Mouse (Mus musculus) MEL (cell line): ENCODE measurements at regions not wholly inside any gene's neighbourhood (a gene's known extent, or its start where the extent isn't known, plus 50 kb on each side); places are given as distances from the start of the nearest gene placed in this dataset.

Source experiments
- DNase-seq: peaks from one replicate; pipeline ENCODE4 v3.0.0; 2011; ENCODE audit warnings: low read depth, low spot score
- H3K27ac ChIP-seq: 2 replicates; pipeline ENCODE4 v1.5.1; 2012; ENCODE audit warnings: low read depth, mild to moderate bottlenecking, control low read depth, low read length, moderate library complexity; ENCODE audit not compliant: control insufficient read depth
- H3K27me3 ChIP-seq, 2 experiments: fragments of 150-350 bp in 1 of 2; sonication (generic) in 1 of 2; 2 replicates each; pipeline ENCODE4 v1.6.1; 2012; ENCODE audit warnings: low read length in 2 of 2, mild to moderate bottlenecking in 2 of 2, improper control_type of control experiment in 1 of 2, moderate library complexity in 1 of 2; ENCODE audit not compliant: insufficient read depth in 2 of 2, control insufficient read depth in 1 of 2
- H3K36me3 ChIP-seq, 2 experiments: 2 replicates each; pipeline ENCODE4 v1.6.1; 2012 to 2014; ENCODE audit warnings: low read length in 2 of 2, improper control_type of control experiment in 1 of 2, inconsistent platforms in 1 of 2, mild to moderate bottlenecking in 1 of 2; ENCODE audit not compliant: insufficient read depth in 2 of 2, control insufficient read depth in 1 of 2
- H3K4me1 ChIP-seq, 2 experiments: fragments of 150-350 bp in 1 of 2; sonication (generic) in 1 of 2; 2 replicates each; pipeline ENCODE4 v1.6.1; 2012; ENCODE audit warnings: low read length in 2 of 2, improper control_type of control experiment in 1 of 2, mild to moderate bottlenecking in 1 of 2; ENCODE audit not compliant: insufficient read depth in 2 of 2, control insufficient read depth in 1 of 2
- H3K4me3 ChIP-seq, 2 experiments: fragments of 150-350 bp in 1 of 2; sonication (generic) in 1 of 2; 2 replicates each; pipeline ENCODE4 v1.5.1; 2012; ENCODE audit warnings: low read depth in 2 of 2, low read length in 2 of 2, mild to moderate bottlenecking in 2 of 2, moderate library complexity in 2 of 2, control low read depth in 1 of 2, improper control_type of control experiment in 1 of 2; ENCODE audit not compliant: control insufficient read depth in 1 of 2, insufficient read depth in 1 of 2
- H3K79me2 ChIP-seq: 2 replicates; pipeline ENCODE4 v1.6.1; 2012; ENCODE audit warnings: mild to moderate bottlenecking, low read length, moderate library complexity; ENCODE audit not compliant: control insufficient read depth, poor library complexity, insufficient read depth
- H3K9ac ChIP-seq: 2 replicates; pipeline ENCODE4 v1.6.1; 2012; ENCODE audit warnings: low read depth, mild to moderate bottlenecking, control low read depth, low read length, moderate library complexity; ENCODE audit not compliant: control insufficient read depth, poor library complexity, severe bottlenecking
- H3K9me3 ChIP-seq: fragments of 150-350 bp; sonication (generic); replicated peaks from 2 replicates; pipeline ENCODE4 v1.6.1; 2012; ENCODE audit warnings: mild to moderate bottlenecking, low read length, improper control_type of control experiment, moderate library complexity; ENCODE audit not compliant: insufficient read depth
- BHLHE40 ChIP-seq: IDR thresholded peaks from 2 replicates; pipeline ENCODE4 v1.6.1; 2012; ENCODE audit warnings: low read depth, mild to moderate bottlenecking, inconsistent platforms, low read length, improper control_type of control experiment, borderline replicate concordance
- CHD1 ChIP-seq: IDR thresholded peaks from 2 replicates; pipeline ENCODE4 v1.6.1; 2012; ENCODE audit warnings: low read depth, mild to moderate bottlenecking, inconsistent platforms, low read length, improper control_type of control experiment
- CTCF ChIP-seq, 3 experiments: IDR thresholded peaks in 2 of 3; conservative IDR thresholded peaks in 1 of 3; 2 replicates each; pipeline ENCODE4 v1.5.1; 2011 to 2012; ENCODE audit warnings: low read length in 3 of 3, low read depth in 2 of 3, mild to moderate bottlenecking in 2 of 3, improper control_type of control experiment in 1 of 3, inconsistent platforms in 1 of 3, mixed read lengths in 1 of 3, moderate library complexity in 1 of 3; ENCODE audit not compliant: control insufficient read depth in 1 of 3, insufficient read depth in 1 of 3, poor library complexity in 1 of 3, severe bottlenecking in 1 of 3
- E2F4 ChIP-seq: IDR thresholded peaks from 2 replicates; pipeline ENCODE4 v1.6.1; 2011; ENCODE audit warnings: low read depth, low read length, improper control_type of control experiment, borderline replicate concordance
- ELF1 ChIP-seq: IDR thresholded peaks from 2 replicates; pipeline ENCODE4 v1.6.1; 2014; ENCODE audit warnings: low read depth, mild to moderate bottlenecking, inconsistent platforms, low read length, improper control_type of control experiment, moderate library complexity
- EP300 ChIP-seq, 2 experiments: IDR thresholded peaks; 2 replicates each; pipeline ENCODE4 v1.6.1; 2011; ENCODE audit warnings: improper control_type of control experiment in 2 of 2, low read length in 2 of 2, low read depth in 1 of 2, mild to moderate bottlenecking in 1 of 2
- ETS1 ChIP-seq: IDR thresholded peaks from 2 replicates; pipeline ENCODE4 v1.6.1; 2012; ENCODE audit warnings: low read depth, mild to moderate bottlenecking, inconsistent platforms, low read length, improper control_type of control experiment, moderate library complexity
- GABPA ChIP-seq: IDR thresholded peaks from 2 replicates; pipeline ENCODE4 v1.6.1; 2012; ENCODE audit warnings: low read depth, mild to moderate bottlenecking, inconsistent platforms, low read length, improper control_type of control experiment, moderate library complexity
- GATA1 ChIP-seq: IDR thresholded peaks from 2 replicates; pipeline ENCODE4 v1.6.1; 2011; ENCODE audit warnings: low read depth, low read length, improper control_type of control experiment
- HCFC1 ChIP-seq: IDR thresholded peaks from 2 replicates; pipeline ENCODE4 v1.6.1; 2012; ENCODE audit warnings: low read depth, mild to moderate bottlenecking, inconsistent platforms, low read length, improper control_type of control experiment, moderate library complexity
- MAFK ChIP-seq: IDR thresholded peaks from 2 replicates; pipeline ENCODE4 v1.6.1; 2011; ENCODE audit warnings: low read depth, mild to moderate bottlenecking, low read length, improper control_type of control experiment, borderline replicate concordance
- MAX ChIP-seq: IDR thresholded peaks from 2 replicates; pipeline ENCODE4 v1.6.1; 2011; ENCODE audit warnings: low read length, improper control_type of control experiment
- MAZ ChIP-seq: IDR thresholded peaks from 2 replicates; pipeline ENCODE4 v1.6.1; 2012; ENCODE audit warnings: low read depth, mild to moderate bottlenecking, inconsistent platforms, low read length, improper control_type of control experiment
- MEF2A ChIP-seq: IDR thresholded peaks from 2 replicates; pipeline ENCODE4 v1.6.1; 2014; ENCODE audit warnings: low read depth, mild to moderate bottlenecking, inconsistent platforms, low read length, improper control_type of control experiment; ENCODE audit not compliant: poor library complexity, insufficient replicate concordance, severe bottlenecking; ENCODE audit errors: extremely low read depth
- MYB ChIP-seq: IDR thresholded peaks from 2 replicates; pipeline ENCODE4 v1.6.1; 2011; ENCODE audit warnings: mild to moderate bottlenecking, low read depth, low read length, improper control_type of control experiment
- NELFE ChIP-seq: IDR thresholded peaks from 2 replicates; pipeline ENCODE4 v1.6.1; 2011; ENCODE audit warnings: low read depth, low read length, improper control_type of control experiment
- NRF1 ChIP-seq: IDR thresholded peaks from 2 replicates; pipeline ENCODE4 v1.6.1; 2014; ENCODE audit warnings: low read depth, mild to moderate bottlenecking, inconsistent platforms, low read length, improper control_type of control experiment, moderate library complexity; ENCODE audit not compliant: poor library complexity, insufficient read depth, severe bottlenecking
- POLR2A ChIP-seq, 2 experiments: IDR thresholded peaks; 2 replicates each; pipeline ENCODE4 v1.6.1; 2011 to 2012; ENCODE audit warnings: low read length in 2 of 2, mild to moderate bottlenecking in 2 of 2, control low read depth in 1 of 2, improper control_type of control experiment in 1 of 2, low read depth in 1 of 2, moderate library complexity in 1 of 2; ENCODE audit not compliant: control insufficient read depth in 1 of 2, insufficient read depth in 1 of 2, poor library complexity in 1 of 2
- POLR2AphosphoS5 ChIP-seq: IDR thresholded peaks from 2 replicates; pipeline ENCODE4 v1.6.1; 2012; ENCODE audit warnings: low read depth, borderline replicate concordance, mild to moderate bottlenecking, inconsistent platforms, low read length, moderate library complexity, mixed read lengths
- RAD21 ChIP-seq: IDR thresholded peaks from 2 replicates; pipeline ENCODE4 v1.6.1; 2011; ENCODE audit warnings: mild to moderate bottlenecking, low read depth, low read length, improper control_type of control experiment
- RCOR1 ChIP-seq: IDR thresholded peaks from 2 replicates; pipeline ENCODE4 v1.6.1; 2012; ENCODE audit warnings: low read depth, mild to moderate bottlenecking, inconsistent platforms, low read length, improper control_type of control experiment
- TAL1 ChIP-seq: IDR thresholded peaks from 2 replicates; pipeline ENCODE4 v1.6.1; 2012; ENCODE audit warnings: mild to moderate bottlenecking, inconsistent platforms, low read length, moderate library complexity, mixed read lengths
- TBP ChIP-seq: IDR thresholded peaks from 2 replicates; pipeline ENCODE4 v1.8.0; 2011; ENCODE audit warnings: low read depth, low read length, improper control_type of control experiment
- TCF12 ChIP-seq: IDR thresholded peaks from 2 replicates; pipeline ENCODE4 v1.6.1; 2014; ENCODE audit warnings: low read depth, mild to moderate bottlenecking, inconsistent platforms, low read length, improper control_type of control experiment, moderate library complexity
- UBTF ChIP-seq: IDR thresholded peaks from 2 replicates; pipeline ENCODE4 v1.6.1; 2012; ENCODE audit warnings: low read depth, mild to moderate bottlenecking, inconsistent platforms, low read length, improper control_type of control experiment, moderate library complexity, borderline replicate concordance; ENCODE audit not compliant: insufficient read depth
- USF1 ChIP-seq: IDR thresholded peaks from 2 replicates; pipeline ENCODE4 v1.6.1; 2014; ENCODE audit warnings: low read depth, mild to moderate bottlenecking, inconsistent platforms, low read length, improper control_type of control experiment, moderate library complexity
- USF2 ChIP-seq, 2 experiments: IDR thresholded peaks; 2 replicates each; pipeline ENCODE4 v1.6.1; 2011 to 2012; ENCODE audit warnings: improper control_type of control experiment in 2 of 2, low read length in 2 of 2, borderline replicate concordance in 1 of 2, inconsistent platforms in 1 of 2, low read depth in 1 of 2, mild to moderate bottlenecking in 1 of 2; ENCODE audit not compliant: insufficient read depth in 1 of 2
- ZC3H11A ChIP-seq: IDR thresholded peaks from 2 replicates; pipeline ENCODE4 v1.6.1; 2012; ENCODE audit warnings: low read depth, mild to moderate bottlenecking, inconsistent platforms, low read length, improper control_type of control experiment
- ZKSCAN1 ChIP-seq: IDR thresholded peaks from 2 replicates; pipeline ENCODE4 v1.6.1; 2012; ENCODE audit warnings: low read depth, mild to moderate bottlenecking, inconsistent platforms, low read length, improper control_type of control experiment, moderate library complexity
- ZMIZ1 ChIP-seq: IDR thresholded peaks from 2 replicates; pipeline ENCODE4 v1.6.1; 2012; ENCODE audit warnings: low read depth, mild to moderate bottlenecking, inconsistent platforms, low read length, improper control_type of control experiment, moderate library complexity

- Histone ChIP-seq H3K4me1 (peaks cover 10 to 20% of the 10 kb centered on the region in 2 experiments), H3K9me3 (no peaks in the 10 kb centered on the region), H3K9ac (no peak overlapping the region), H3K27ac (peak overlapping the region; percentile 2; the same call in 1 of the 2 replicates), H3K27me3 (no peaks in the 10 kb centered on the region), H3K79me2 (no peaks in the 10 kb centered on the region), H3K36me3 (peaks cover 0 to 35% of the 10 kb centered on the region in 2 experiments; a peak in 2 of 4 replicates), H3K4me3 (no peak overlapping the region)
- TF ChIP-seq EP300 (IDR thresholded peaks at IDR 0.05; ENCODE audit: low read depth in 1 of 2, low read length in 2 of 2) (peak in 1 of 2 experiments; percentile 26; a peak in 2 of 4 replicates), RCOR1 (peak; percentile 35; the same call in 1 of the 2 replicates), ZKSCAN1 (no peak), USF2 (IDR thresholded peaks at IDR 0.05; ENCODE audit: borderline replicate concordance in 1 of 2, insufficient read depth in 1 of 2, low read depth in 1 of 2, low read length in 2 of 2) (no peak)
- DNase-seq, result no peak
Measured at GRCm38 (mm10) chr16:74514481-74514880, 102.9 kb upstream of the Robo2 start.

GRCm38 (mm10) chr16:74510383-74510782 is 98.8 kb upstream of the Robo2 start:
- H3K9me3 ChIP-seq, result no peaks in the 10 kb centered on the region
- peak overlapping the region in 1 of 2 experiments; percentile 26; a peak in 1 of 4 replicates for H3K4me3 ChIP-seq
- no peaks in the 10 kb centered on the region for H3K27me3 ChIP-seq
- H3K9ac ChIP-seq, result peak overlapping the region; percentile 39
- DNase-seq, result peak; percentile 47
- no peaks in the 10 kb centered on the region for H3K79me2 ChIP-seq
- peaks cover 0 to 33% of the 10 kb centered on the region in 2 experiments; a peak in 2 of 4 replicates for H3K36me3 ChIP-seq
- H3K27ac ChIP-seq, result peak overlapping the region; percentile 90
- H3K4me1 ChIP-seq, result peaks cover 13 to 20% of the 10 kb centered on the region in 2 experiments
- no peak; the same call in 1 of the 2 replicates for TF ChIP-seq TAL1
- TF ChIP-seq ZC3H11A, result no peak
- TF ChIP-seq TCF12, result peak; percentile 83
- no peak for TF ChIP-seq ELF1
- TF ChIP-seq POLR2AphosphoS5, result no peak
- TF ChIP-seq NRF1, result no peak
- TF ChIP-seq BHLHE40, result no peak; the same call in 1 of the 2 replicates
- no peak for TF ChIP-seq RAD21
- no peak for TF ChIP-seq E2F4
- no peak for TF ChIP-seq HCFC1
- no peak for TF ChIP-seq ZKSCAN1
- peak; percentile 77 for TF ChIP-seq MYB
- no peak for TF ChIP-seq NELFE
- TF ChIP-seq MEF2A, result no peak
- TF ChIP-seq ZMIZ1, result no peak
- no peak for TF ChIP-seq CHD1
- no peak for TF ChIP-seq USF1
- TF ChIP-seq TBP, result no peak
- no peak for TF ChIP-seq MAZ
- TF ChIP-seq POLR2A (IDR thresholded peaks at IDR 0.05; ENCODE audit: control insufficient read depth in 1 of 2, insufficient read depth in 1 of 2, low read depth in 1 of 2, low read length in 2 of 2, poor library complexity in 1 of 2), result no peak
- peak; percentile 81 for TF ChIP-seq GATA1
- TF ChIP-seq MAX, result no peak
- no peak for TF ChIP-seq CTCF (IDR thresholded peaks at IDR 0.05 in 2 of 3, conservative IDR thresholded peaks at IDR 0.05 in 1 of 3; ENCODE audit: control insufficient read depth in 1 of 3, insufficient read depth in 1 of 3, low read depth in 2 of 3, low read length in 3 of 3, poor library complexity in 1 of 3, severe bottlenecking in 1 of 3)
- TF ChIP-seq ETS1, result peak; percentile 88
- TF ChIP-seq USF2 (IDR thresholded peaks at IDR 0.05; ENCODE audit: borderline replicate concordance in 1 of 2, insufficient read depth in 1 of 2, low read depth in 1 of 2, low read length in 2 of 2), result no peak
- peak; percentile 90 to 95 for TF ChIP-seq EP300 (IDR thresholded peaks at IDR 0.05; ENCODE audit: low read depth in 1 of 2, low read length in 2 of 2)
- no peak for TF ChIP-seq UBTF
- TF ChIP-seq GABPA, result no peak
- TF ChIP-seq MAFK, result no peak
